Mouse (Mus musculus) layer of hippocampus, postnatal 10 days (tissue): ENCODE measurements around the gene Mrpl47. TPM values are rescaled to one million over a fixed set of nuclear protein-coding genes. Genes with fewer than 3 reads are reported as not detected.
"Not testable (repeated sequence)": the region's sequence is repeated elsewhere in the genome, so short reads cannot be mapped to it uniquely, and the experiment has no call there.

Experiments
- DNase-seq, 2 experiments: peaks; one replicate each; pipeline ENCODE4 v3.0.0; 2021; ENCODE audit warnings: low spot score in 2 of 2
- long read RNA-seq: library from polyadenylated mRNA; stranded (forward); transcript quantifications from one replicate; pipeline ENCODE4 v2.0.0, GENCODE M21; 2023
- total RNA-seq, 2 experiments: library from RNA; stranded (reverse); gene quantifications; 2 replicates each; pipeline ENCODE4 v1.2.3; 2021

Gene Mrpl47
- total RNA-seq: 10 to 100 TPM; 20.7 to 22.1 TPM
- long read RNA-seq, transcript Mrpl47-201 (7 exons, 3,364 nt): major isoform, 18 of 23 reads
- long read RNA-seq, partial matches to known transcripts: 5 of 23 reads
- long read RNA-seq, other reads (novel, unspliced or antisense): 0 of 23 reads

DNA sequence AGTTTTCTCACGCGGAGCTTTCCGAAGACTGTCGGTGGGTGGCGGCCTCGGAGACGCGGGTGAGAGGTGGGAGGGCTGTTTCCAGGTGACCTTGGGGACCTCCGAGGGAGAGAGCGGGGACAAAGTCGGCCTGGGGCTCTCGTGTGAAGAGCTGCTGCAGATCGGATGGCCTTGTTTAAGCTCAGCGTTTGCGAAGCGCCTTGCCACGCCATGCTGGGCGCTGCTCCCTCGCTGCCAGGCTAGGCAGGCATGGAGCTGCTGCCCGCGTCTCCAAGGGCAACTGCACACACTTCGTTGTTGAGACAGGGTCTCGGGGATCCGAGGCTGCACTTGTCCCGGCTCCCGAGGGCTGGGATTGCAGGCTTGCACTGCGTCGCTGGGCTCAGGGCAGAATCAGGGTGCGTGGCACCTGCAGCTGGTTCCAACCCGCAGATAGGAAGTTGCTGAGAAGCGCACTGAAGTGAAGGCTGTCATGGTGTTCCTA is at the start of gene Mrpl47:
Gene Mrpl47, minus strand, starts transcription at position 434 of the 484 bp plus-strand sequence.
- no peak for DNase-seq

DNA sequence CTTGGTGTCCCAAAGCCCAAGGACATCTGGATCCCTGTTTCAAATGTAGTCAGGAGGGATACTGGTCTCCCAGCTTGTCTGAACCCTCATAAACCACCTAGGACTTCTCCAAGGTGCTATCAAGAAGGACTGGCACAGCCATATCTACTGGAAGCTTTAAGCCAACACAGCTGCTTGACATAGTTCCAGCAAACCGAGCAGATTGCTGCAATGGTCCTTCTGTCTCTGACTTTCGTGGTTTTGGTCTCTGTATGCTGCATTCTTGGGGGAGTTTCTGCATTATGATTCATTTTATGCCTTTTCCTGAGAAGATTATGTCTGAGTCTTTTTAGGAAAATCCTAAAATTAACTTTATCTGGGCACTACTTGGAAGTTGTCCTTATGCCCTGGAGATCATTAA is 33.4 kb upstream of the Mrpl47 start:
- DNase-seq: no peak

DNA sequence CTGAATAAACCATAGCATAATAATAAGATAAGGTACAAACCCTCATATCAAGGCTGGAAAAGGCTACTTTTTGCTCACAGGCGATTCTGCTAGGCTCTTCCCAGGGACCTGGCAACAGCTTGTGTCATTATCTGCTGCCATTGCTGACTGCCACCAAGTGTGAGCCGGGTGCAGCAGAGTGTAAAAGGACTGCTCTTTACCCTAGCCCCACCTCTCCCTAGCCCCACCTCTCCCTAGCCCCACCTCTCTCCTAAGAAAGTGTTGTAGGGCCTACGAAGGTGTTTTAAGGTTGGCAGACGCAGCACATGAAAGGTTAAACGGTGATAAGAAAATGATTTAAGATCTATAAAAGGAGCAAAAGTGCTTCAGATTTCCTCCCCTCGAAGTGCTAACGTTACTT is 26.5 kb upstream of the Mrpl47 start:
- DNase-seq: no peak

DNA sequence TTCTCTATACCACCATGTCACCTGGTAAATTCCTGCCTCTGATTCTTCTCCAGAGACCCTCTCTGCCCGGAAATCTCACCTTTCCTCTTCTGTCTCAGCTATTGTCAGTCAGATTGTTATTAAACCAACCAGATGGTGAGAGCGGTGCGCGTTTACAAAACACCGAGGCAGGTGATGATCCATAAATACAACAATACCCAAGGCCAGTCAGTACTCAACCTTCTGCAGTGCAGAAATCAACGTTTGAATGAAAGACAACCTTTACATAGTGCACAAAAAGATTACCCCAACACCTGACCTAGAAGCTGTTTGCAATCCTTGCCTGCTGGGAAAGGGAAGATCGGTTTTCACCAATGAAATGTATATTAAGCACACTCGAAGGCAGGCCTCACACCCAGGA is 25.6 kb upstream of the Mrpl47 start:
- no peak for DNase-seq

DNA sequence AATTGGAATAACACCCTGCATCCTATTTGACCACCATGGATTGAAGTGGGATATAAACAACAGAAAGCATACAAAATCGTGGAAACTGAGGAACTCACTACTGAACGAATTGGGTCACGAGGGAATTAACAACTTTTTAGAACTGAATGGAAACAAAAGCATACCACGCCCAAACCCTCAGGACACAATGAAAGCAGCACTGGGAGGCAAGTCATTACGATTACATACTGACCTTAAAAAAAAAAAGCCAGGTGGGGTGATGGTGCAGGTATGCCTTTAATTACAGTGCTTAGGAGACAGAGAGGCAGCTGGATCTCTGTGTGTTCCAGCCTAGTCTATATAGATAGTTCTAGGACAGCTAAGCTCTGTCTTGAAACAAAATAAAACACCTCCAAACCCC is 21.8 kb upstream of the Mrpl47 start:
- DNase-seq: no peak

DNA sequence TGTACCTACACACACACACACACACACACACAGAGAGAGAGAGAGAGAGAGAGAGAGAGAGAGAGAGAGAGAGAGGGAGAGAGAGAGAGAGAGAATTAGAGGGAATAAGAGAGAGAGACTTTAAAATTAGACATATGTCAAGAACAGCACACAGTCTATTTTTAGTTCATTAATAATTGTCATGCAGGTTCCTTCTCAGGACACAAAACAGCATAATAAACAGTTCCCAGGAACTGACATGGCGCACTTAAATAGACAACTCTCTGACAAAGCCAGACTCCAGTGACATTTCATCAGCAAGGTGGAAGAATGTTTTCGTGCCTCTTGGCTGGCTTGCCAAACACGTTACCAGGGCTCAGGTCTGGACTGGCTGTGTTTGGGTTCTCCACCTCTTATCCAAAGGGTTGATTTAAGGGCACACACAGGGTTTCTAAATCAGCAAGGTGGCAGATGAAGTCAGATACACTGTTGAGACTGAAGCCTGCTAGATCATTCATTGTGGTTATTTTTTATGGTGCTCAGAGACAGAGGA is 17.0 kb upstream of the Mrpl47 start:
- no peak for DNase-seq

DNA sequence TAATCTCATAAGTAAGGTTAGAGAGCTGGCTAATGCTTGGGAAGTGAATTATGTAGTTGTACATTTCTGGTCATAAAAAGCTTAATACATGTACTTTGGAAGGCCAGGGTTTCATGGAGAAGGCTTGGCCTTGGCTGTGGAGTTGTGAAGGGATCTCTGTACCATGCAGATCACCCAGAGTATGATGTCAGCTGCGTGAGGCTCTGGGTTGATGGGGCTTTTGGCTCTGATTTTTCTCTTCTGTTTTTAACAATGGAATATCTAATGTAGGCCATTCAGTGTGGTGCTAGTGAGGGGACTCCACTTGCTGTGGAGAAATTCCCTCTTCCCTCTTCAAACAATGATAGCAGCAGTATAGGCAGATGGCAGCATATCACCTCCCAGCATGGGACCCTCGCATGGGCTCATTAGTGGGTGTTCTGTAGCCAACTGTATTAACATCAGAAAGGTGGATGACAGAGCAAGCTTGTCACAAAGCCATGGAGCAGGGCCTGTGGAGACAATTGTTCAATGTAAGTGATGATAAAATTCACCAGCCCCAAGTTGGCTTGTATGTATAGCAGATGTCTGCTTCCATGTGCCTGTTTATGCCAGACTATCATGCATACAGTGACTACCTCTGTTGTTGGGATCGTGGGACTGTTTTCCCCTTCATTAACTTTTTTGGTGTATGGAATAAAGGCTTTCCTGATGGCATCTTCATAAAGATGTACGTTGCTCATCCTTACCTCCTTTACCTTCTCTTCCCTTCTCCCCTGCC is 12.6 kb upstream of the Mrpl47 start:
- DNase-seq: no peak

DNA sequence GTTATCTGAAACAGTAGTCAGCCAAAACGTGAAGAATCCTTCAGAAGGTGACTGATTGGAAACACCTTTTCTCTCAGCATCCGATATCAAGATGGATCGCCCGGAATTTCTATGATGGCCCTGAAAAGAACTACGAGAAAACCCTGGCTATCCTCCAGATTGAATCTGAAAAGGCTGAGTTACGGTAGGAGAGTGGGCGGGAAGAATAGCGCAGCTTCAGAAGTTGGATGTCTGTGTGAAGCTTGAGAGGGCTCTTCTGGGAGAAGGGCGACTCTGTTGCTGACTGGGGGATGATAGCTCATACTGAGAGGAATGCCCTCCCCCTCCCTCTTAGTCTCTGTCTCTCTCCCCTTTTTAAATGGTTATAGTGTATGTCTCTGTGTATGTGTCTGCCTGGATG is 11.0 kb upstream of the Mrpl47 start:
- DNase-seq: no peak

DNA sequence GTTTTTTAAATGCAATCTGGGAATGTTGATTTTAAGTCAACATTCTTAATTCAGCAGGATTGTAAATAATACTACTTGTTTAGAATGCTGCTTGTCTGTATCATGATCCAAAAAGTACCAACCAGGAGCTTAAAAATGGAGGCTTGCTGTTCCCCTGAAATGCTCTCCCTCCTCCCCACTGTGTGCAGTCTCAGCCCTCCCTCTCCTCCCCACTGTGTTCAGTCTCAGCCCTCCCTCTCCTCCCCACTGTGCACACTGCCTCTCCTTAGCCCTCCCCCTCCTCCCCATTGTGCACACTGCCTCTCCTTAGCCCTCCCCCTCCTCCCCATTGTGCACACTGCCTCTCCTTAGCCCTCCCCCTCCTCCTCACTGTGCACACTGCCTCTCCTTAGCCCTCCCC is 8.0 kb upstream of the Mrpl47 start:
- DNase-seq: not testable (repeated sequence)

DNA sequence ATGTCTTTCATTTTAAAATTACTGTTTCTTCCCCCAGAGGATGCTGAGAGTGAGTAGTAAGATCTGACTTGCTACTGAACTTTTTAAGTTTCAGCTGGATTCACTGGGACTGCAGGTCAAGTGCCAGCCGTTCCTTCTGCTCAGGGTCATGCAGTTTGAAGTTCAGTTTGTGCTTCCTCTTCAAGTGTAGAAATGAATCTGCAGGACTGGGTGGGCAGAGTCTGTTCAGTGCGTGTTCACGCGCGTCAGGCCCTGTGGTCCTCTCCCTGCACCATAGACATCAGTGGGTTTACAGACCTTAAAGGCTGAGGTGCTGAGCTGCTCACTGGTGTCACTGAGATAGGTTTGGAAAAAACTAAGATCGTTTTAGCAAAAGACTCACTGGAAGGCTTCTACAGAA is 7.6 kb upstream of the Mrpl47 start:
- no peak for DNase-seq

DNA sequence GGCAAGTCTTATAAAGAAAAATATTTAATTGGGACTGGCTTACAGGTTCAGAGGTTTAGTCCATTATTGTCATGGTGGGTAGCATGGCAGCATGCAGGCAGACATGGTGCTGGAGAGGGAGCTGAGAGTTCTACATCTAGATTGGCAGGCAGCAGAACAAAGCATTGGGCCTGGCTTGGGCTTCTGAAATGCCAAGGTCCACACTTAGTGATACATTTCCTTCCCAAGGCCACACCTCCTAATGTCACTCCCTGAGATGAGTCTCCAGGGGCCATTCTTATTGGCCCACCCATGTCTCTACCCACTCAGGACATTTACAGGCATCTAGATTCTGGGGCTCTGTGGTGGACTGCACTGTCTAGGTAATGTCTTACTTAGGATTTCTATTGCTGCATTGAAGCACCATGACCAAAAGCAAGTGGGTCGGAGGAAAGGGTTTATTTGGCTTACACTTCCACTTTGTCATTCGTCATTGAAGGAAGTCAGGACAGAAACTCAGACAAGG is 4.9 kb upstream of the Mrpl47 start:
- no peak for DNase-seq

DNA sequence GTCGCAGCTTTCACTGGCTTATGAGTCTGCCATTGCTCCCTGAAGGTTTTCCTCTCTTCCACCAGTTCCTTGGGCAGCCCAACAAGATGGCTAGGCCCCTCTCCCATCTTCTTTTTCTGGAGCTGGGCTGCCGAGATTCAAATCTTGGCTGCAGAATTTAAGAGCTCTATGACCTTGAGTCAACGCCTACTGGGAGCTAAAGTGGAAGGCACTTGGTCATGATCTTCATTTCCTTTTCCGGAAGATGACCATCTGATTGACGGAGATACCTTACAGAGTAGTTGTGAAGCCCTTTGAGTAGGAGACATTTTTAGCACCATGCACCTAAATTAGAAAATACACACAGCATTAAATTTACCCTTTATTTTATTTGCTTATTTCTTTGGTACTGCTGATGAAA is 1.1 kb upstream of the Mrpl47 start:
- DNase-seq: no peak

DNA sequence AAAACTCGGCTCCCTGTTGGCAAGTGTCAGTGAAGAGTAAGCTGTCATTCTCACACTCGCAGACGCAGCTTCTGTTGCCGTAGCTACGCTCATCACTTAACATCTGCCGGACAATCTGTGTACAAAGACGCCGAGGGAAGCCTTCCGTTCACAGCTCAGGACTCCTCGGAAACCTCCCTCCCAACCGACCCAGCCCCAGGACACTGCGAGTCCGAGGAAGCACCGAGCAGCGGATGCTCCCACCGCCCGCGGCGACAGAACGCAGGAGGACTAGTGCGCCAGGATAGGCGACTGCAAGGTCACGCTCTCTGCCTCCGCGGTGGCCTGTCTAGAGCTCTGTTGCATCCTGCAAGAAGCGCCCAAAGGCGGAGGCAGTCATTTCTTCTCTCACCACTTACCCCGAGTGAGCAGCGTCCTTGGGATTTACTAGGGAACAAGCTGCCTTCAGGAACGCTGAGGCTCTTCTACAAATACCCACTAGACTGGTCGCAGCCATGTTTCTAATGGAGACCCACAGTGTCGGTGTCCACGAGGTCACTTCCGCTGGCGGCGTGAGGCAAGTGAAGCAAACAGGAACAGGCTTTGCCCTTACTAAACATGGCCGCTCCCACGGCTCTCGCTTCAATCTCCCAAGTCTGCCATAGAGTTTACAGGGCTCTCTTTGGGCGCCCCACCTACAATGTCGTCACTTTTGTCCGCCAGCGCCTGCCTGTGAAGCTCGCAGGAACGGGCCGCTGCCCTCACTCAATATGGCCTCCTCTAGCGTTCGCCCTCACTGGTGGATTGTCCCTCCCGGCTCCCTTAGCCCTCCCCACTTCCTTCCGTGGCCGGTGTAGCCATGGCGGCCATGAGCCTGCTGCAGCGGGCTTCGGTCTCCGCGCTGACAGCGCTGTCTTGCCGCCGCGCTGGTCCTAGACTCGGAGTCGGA is 897 bp downstream of the Mrpl47 start, which contains the start of gene Ndufb5:
Gene Ndufb5, plus strand, starts transcription at position 747 of the 928 bp plus-strand sequence.
- peak; percentile 97 for DNase-seq

DNA sequence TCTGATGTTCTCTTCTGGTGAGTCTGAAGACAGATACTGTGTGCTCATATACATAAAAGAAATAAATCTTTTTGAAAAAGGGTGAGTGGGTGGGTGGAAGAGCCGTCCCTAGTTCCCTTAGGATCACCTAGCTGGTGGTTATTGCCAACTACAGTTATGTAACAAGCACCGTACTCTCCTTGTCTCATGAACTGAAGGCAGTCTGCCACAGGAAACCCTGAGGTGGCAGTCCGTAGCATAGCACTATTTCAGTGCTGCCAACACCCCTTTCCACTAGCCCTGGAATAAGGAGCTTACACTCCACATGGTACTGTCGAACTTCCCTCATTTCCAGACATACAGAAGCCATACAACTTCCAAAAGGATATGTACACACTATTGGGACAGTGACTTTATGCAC is 9.5 kb downstream of the Mrpl47 start:
- no peak for DNase-seq

DNA sequence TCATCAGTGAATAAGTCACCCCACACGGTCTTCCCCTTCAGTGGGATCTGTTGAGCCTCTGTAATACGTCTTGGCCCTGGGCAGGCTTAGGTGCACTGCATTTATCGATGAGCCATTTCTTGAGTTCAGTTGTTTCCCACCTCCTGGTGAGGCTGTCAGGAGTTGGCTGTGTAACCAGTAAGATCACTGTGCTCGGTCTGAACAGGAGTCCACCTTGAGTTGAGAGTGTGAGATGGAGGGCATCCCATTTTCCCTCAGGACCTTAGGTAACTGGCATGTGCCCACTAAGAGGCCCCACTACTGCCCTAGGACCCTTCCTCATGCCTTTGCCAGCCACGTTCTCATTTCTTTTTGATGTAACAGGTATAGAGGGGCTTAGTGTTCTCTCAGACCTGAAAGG is 11.5 kb downstream of the Mrpl47 start:
- DNase-seq: no peak

DNA sequence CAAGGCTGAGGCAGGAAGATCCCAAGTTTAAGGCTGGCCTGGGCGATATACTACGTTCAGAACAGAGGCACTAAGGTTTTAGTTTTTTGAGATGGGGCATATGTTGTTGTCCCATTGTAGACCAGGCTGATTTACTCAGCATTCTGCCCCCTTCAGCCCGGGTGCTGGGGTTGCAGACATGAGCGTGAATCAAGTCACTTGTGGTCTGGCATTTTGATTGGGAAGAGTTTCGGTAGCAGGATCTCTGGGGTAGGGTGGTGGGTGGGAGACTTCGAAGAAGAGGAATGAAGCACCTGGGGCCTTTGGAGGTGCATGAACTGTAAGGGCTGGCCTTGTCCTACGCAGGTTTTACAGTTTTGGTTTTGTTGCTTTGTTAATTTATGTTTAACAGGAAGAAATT is 13.2 kb downstream of the Mrpl47 start:
- DNase-seq: no peak

DNA sequence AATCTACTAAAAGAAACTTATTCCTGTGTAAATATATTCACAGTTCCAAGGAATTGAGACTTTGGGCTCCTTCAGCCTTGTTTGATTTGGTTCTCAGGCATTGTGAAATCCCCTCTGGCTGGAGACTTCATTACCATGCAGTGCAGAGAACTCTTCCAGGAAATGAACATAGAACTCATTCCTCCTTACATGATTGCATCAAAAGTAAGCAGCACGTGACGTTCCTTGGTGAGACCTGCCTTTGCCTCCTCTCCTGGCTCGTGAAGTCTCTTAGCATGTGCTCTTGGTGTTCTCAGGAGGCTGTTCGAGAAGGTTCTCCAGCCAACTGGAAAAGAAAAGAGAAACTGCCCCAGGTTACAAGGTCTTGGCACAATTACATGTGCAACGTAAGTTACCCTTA is 19.1 kb downstream of the Mrpl47 start:
- no peak for DNase-seq

DNA sequence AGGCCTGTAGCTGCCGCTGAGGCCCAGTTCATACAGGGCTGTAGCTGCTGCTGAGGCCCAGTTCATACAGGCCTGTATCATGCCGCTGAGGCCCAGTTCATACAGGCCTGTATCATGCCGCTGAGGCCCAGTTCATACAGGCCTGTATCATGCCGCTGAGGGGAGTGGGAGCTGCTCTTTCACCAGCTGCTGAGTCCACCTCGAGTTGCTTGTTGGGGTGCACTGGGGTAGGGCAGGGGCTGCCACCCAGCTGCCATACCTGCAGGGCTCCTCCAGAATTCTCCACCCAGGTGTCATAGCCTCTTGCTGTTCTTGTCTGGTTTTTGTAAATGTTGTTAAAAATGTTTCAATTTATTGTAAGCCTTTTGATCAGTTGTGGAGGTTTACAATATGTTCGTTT is 20.0 kb downstream of the Mrpl47 start:
- DNase-seq: not testable (repeated sequence)

DNA sequence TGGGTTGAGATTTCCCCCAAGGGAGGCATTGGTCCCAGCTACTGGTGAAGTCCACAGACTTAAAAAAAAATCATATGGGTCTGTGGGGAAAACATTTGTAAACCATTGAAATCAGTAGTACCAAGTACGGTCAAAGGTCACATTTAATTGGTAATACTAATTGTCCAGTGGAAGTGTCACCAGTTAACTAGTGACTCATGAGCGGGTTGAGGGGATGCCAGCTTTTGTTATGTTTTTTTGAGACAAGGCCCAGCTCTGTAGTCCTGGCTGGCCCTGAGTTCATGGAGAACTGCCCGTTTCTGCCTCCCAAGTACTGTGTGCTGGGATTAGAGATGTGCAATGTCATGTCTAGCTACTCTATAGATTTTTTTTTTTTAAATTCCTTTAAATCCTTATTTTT is 23.7 kb downstream of the Mrpl47 start:
- DNase-seq: no peak

DNA sequence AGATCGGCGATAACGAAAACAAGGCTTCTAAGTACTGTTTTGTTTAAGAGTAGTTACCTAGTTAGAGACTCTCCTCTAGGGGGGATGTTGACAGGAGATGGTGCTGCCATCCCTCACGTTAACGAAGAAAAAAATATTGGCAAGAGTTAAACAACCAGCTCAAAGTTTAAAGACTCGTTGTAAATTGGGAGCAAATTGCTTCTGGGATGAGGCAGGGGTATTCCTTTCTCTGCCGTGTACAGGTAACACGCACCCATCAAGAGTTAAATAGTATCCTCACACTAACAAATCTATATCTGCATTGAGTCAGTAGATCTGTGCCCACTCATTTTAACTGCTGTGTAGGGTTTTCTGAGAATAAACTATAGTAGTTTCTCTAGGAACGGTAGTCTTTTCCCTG is 28.0 kb downstream of the Mrpl47 start:
- DNase-seq: no peak
